Mouse (Mus musculus): Measurements from ENCODE around the gene P2rx2. TPM values are rescaled to one million over a fixed set of nuclear protein-coding genes. Genes with fewer than 3 reads are reported as not detected.

P2rx2 gene
- polyA plus RNA-seq (2017; shearing (Covaris generic)) = not detected

DNA sequence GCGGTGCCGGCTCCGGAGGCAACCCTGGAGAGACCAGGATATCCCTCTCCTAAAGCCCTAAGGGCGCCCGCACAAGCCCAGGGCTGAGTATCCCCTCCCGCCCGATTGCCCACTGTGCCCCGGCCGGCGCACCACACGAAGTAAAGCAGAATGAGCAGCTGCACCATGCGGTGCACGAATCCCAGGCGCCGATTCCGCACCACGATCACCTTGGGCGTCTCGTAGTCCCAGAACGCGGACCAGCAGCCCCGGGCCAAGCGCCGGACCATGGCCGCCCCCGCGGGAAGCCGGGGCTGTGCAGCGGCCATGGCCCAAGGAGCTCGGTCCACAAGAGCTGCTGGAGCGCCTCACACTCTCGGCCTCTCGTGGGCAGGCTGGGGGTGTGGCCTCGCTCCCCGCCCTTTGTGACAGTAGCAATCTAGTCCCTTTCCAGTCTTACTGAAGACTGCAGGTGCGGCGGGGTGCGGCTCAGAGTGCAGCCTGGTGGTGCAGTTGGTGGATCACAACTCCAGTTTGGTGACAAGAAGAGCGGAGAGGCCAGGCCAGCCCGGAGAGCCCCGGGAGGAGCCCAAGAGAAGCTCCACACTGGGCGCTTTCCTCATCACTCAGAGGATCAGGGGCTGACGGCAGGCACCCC is at the start of gene P2rx2:
P2rx2 (minus strand) TSS at position 565 of the 637 bp plus-strand sequence.

DNA sequence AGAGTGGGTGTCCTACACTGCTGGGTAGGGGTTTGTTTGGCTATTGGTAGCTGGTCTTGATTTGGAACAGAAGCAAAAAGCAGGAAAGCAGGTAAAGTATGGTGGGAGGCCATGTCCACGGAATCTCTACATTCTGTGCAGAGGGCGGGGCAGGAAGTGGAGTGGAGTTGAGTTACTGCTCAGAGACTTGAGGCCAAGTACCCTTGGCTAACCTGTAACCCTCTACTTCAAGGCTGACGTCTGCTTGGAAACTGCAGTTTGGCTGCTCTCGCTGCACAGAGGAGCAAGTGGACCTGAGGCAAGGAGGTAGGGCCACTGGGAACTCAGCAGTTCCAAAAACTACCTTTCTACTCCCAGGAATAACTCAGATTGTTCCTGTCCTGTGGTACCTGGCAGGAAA is 1.5 kb upstream of the P2rx2 start, which contains the start of gene Lrcol1:
Lrcol1 (plus strand) TSS at position 207 of the 400 bp plus-strand sequence.

Other genes with a start within 250 kb of the P2rx2 start
- 0.29 TPM for gene Gm35315, start 248.8 kb downstream of the P2rx2 start, polyA plus RNA-seq (2017; shearing (Covaris generic))
- gene Plcxd1, start 243.2 kb downstream of the P2rx2 start, polyA plus RNA-seq (2017; shearing (Covaris generic)) = 3.2 TPM
- 40.2 TPM for gene Gtpbp6, start 235.0 kb downstream of the P2rx2 start, polyA plus RNA-seq (2017; shearing (Covaris generic))
- 1.5 TPM for gene Zfp605, start 233.1 kb downstream of the P2rx2 start, polyA plus RNA-seq (2017; shearing (Covaris generic))
- 45.5 TPM for gene Chfr, start 207.4 kb downstream of the P2rx2 start, polyA plus RNA-seq (2017; shearing (Covaris generic))
- 23.9 TPM for gene Golga3, start 166.5 kb downstream of the P2rx2 start, polyA plus RNA-seq (2017; shearing (Covaris generic))
- gene Ankle2, start 112.2 kb downstream of the P2rx2 start, polyA plus RNA-seq (2017; shearing (Covaris generic)) = 36.7 TPM
- 55.0 TPM for gene Pgam5, start 73.3 kb downstream of the P2rx2 start, polyA plus RNA-seq (2017; shearing (Covaris generic))
- 0.88 TPM for gene Pxmp2, start 57.0 kb downstream of the P2rx2 start, polyA plus RNA-seq (2017; shearing (Covaris generic))
- 3.6 TPM for gene Pole, start 56.9 kb downstream of the P2rx2 start, polyA plus RNA-seq (2017; shearing (Covaris generic))
- gene Lrcol1, start 1.5 kb upstream of the P2rx2 start, polyA plus RNA-seq (2017; shearing (Covaris generic)) = not detected
- gene Fbrsl1, start 105.3 kb upstream of the P2rx2 start, polyA plus RNA-seq (2017; shearing (Covaris generic)) = 67.8 TPM
- 25.4 TPM for gene Galnt9, start 201.1 kb upstream of the P2rx2 start, polyA plus RNA-seq (2017; shearing (Covaris generic))

Data from effector memory CD4-positive, alpha-beta T cell, adult 7 months (primary cell).